Mouse (Mus musculus): ENCODE data around the gene Gria1. TPM values are rescaled to one million over a fixed set of nuclear protein-coding genes. Genes with fewer than 3 reads are reported as not detected.

The Gria1 gene
- total and polyA plus RNA-seq, 2 experiments from 2014 or later = 61.8 to 76.1 TPM

- ATAC-seq (ENCODE audit: low FRiP score) = no peak
- no peaks in the 10 kb centered on the region for H3K36me3 ChIP-seq (ENCODE audit: insufficient read depth, low read length)
- H3K9ac ChIP-seq (replicated peaks; ENCODE audit: low read length, poor library complexity, severe bottlenecking) = peak overlapping the region; percentile 60; the same call in 1 of the 2 replicates
- peak overlapping the region; percentile 70 for H3K4me2 ChIP-seq (ENCODE audit: low read depth, low read length, poor library complexity, severe bottlenecking)
- no peaks in the 10 kb centered on the region for H3K27me3 ChIP-seq (ENCODE audit: insufficient read depth, low read length)
- no peak overlapping the region for H3K27ac ChIP-seq (ENCODE audit: low read depth, low read length)
- peak overlapping the region; percentile 55 for H3K4me3 ChIP-seq (ENCODE audit: low read depth, low read length)
- no peak for DNase-seq (ENCODE audit: low spot score)
- H3K4me1 ChIP-seq (ENCODE audit: insufficient read depth, low read length) = 0 out of 2 replicates have a peak, but pooled peaks cover 6% of the 10 kb centered on the region
- WGBS = 54% methylated on average over 9 of the region's 9 CpGs
- TF ChIP-seq CTCF (IDR thresholded peaks at IDR 0.05) = no peak
- H3K9me3 ChIP-seq (ENCODE audit: low read length) = no peaks in the 10 kb centered on the region
Observed at GRCm38 (mm10) chr11:57013464-57014190, 2.4 kb downstream of the Gria1 start.

GRCm38 (mm10) chr11:57014396-57014795 is 3.2 kb downstream of the Gria1 start:
- no peaks in the 10 kb centered on the region for H3K36me3 ChIP-seq (ENCODE audit: insufficient read depth, low read length)
- H3K4me3 ChIP-seq (ENCODE audit: low read depth, low read length) = peak overlapping the region; percentile 55
- no peak overlapping the region for H3K27ac ChIP-seq (ENCODE audit: low read depth, low read length)
- H3K9ac ChIP-seq (replicated peaks; ENCODE audit: low read length, poor library complexity, severe bottlenecking) = no peak overlapping the region
- H3K27me3 ChIP-seq (ENCODE audit: insufficient read depth, low read length) = no peaks in the 10 kb centered on the region
- TF ChIP-seq CTCF (IDR thresholded peaks at IDR 0.05) = no peak
- 49% methylated on average over 5 of the region's 6 CpGs for WGBS
- H3K4me1 ChIP-seq (ENCODE audit: insufficient read depth, low read length) = 0 out of 2 replicates have a peak, but pooled peaks cover 6% of the 10 kb centered on the region
- no peak for DNase-seq (ENCODE audit: low spot score)
- ATAC-seq (ENCODE audit: low FRiP score) = no peak
- peak overlapping the region; percentile 70 for H3K4me2 ChIP-seq (ENCODE audit: low read depth, low read length, poor library complexity, severe bottlenecking)
- no peaks in the 10 kb centered on the region for H3K9me3 ChIP-seq (ENCODE audit: low read length)

GRCm38 (mm10) chr11:57018536-57018935 is 7.3 kb downstream of the Gria1 start:
- WGBS = 60% methylated on average over 4 of the region's 4 CpGs
- DNase-seq (ENCODE audit: low spot score) = peak; percentile 44
- peak; percentile 79 for TF ChIP-seq CTCF (IDR thresholded peaks at IDR 0.05)

GRCm38 (mm10) chr11:57022400-57022799 is 11.2 kb downstream of the Gria1 start:
- no peaks in the 10 kb centered on the region for H3K36me3 ChIP-seq (ENCODE audit: insufficient read depth, low read length)
- H3K27ac ChIP-seq (ENCODE audit: low read depth, low read length) = no peak overlapping the region
- DNase-seq (ENCODE audit: low spot score) (no peak), ATAC-seq (ENCODE audit: low FRiP score) (no peak)
- H3K9ac ChIP-seq (replicated peaks; ENCODE audit: low read length, poor library complexity, severe bottlenecking) = no peak overlapping the region
- no peak overlapping the region for H3K4me3 ChIP-seq (ENCODE audit: low read depth, low read length)
- H3K9me3 ChIP-seq (ENCODE audit: low read length) = no peaks in the 10 kb centered on the region
- no peaks in the 10 kb centered on the region for H3K27me3 ChIP-seq (ENCODE audit: insufficient read depth, low read length)
- no peak overlapping the region for H3K4me2 ChIP-seq (ENCODE audit: low read depth, low read length, poor library complexity, severe bottlenecking)
- WGBS = 60% methylated on average over 4 of the region's 4 CpGs
- H3K4me1 ChIP-seq (ENCODE audit: insufficient read depth, low read length) = no peaks in the 10 kb centered on the region
- TF ChIP-seq CTCF (IDR thresholded peaks at IDR 0.05) = no peak

More at GRCm38 (mm10) chr11:57018536-57018935, 7.3 kb downstream of the Gria1 start:
- H3K36me3 ChIP-seq (ENCODE audit: insufficient read depth, low read length) = no peaks in the 10 kb centered on the region
- no peak overlapping the region for H3K27ac ChIP-seq (ENCODE audit: low read depth, low read length)
- H3K4me3 ChIP-seq (ENCODE audit: low read depth, low read length) = no peak overlapping the region
- no peak overlapping the region for H3K4me2 ChIP-seq (ENCODE audit: low read depth, low read length, poor library complexity, severe bottlenecking)
- no peak overlapping the region for H3K9ac ChIP-seq (replicated peaks; ENCODE audit: low read length, poor library complexity, severe bottlenecking)
- no peaks in the 10 kb centered on the region for H3K27me3 ChIP-seq (ENCODE audit: insufficient read depth, low read length)
- ATAC-seq (ENCODE audit: low FRiP score) = no peak
- no peaks in the 10 kb centered on the region for H3K9me3 ChIP-seq (ENCODE audit: low read length)
- H3K4me1 ChIP-seq (ENCODE audit: insufficient read depth, low read length) = no peaks in the 10 kb centered on the region

GRCm38 (mm10) chr11:57030448-57030847 is 19.3 kb downstream of the Gria1 start:
- no peaks in the 10 kb centered on the region for H3K9me3 ChIP-seq (ENCODE audit: low read length)
- no peak overlapping the region for H3K4me2 ChIP-seq (ENCODE audit: low read depth, low read length, poor library complexity, severe bottlenecking)
- H3K36me3 ChIP-seq (ENCODE audit: insufficient read depth, low read length) = no peaks in the 10 kb centered on the region
- WGBS = 73% methylated on average over 5 of the region's 5 CpGs
- H3K9ac ChIP-seq (replicated peaks; ENCODE audit: low read length, poor library complexity, severe bottlenecking) = no peak overlapping the region
- no peaks in the 10 kb centered on the region for H3K4me1 ChIP-seq (ENCODE audit: insufficient read depth, low read length)
- H3K27me3 ChIP-seq (ENCODE audit: insufficient read depth, low read length) = no peaks in the 10 kb centered on the region
- DNase-seq (ENCODE audit: low spot score) (peak; percentile 81), ATAC-seq (ENCODE audit: low FRiP score) (no peak)
- no peak overlapping the region for H3K4me3 ChIP-seq (ENCODE audit: low read depth, low read length)
- TF ChIP-seq CTCF (IDR thresholded peaks at IDR 0.05) = no peak
- H3K27ac ChIP-seq (ENCODE audit: low read depth, low read length) = no peak overlapping the region

- Histone ChIP-seq H3K4me3 (ENCODE audit: low read depth, low read length) (no peak overlapping the region), H3K36me3 (ENCODE audit: insufficient read depth, low read length) (no peaks in the 10 kb centered on the region), H3K27me3 (ENCODE audit: insufficient read depth, low read length) (no peaks in the 10 kb centered on the region), H3K9ac (replicated peaks; ENCODE audit: low read length, poor library complexity, severe bottlenecking) (no peak overlapping the region), H3K4me2 (ENCODE audit: low read depth, low read length, poor library complexity, severe bottlenecking) (no peak overlapping the region), H3K4me1 (ENCODE audit: insufficient read depth, low read length) (no peaks in the 10 kb centered on the region), H3K9me3 (ENCODE audit: low read length) (no peaks in the 10 kb centered on the region), H3K27ac (ENCODE audit: low read depth, low read length) (no peak overlapping the region)
- no peak for TF ChIP-seq CTCF (IDR thresholded peaks at IDR 0.05)
- WGBS = 37% methylated on average over 7 of the region's 7 CpGs
- ATAC-seq (ENCODE audit: low FRiP score) = no peak
- DNase-seq (ENCODE audit: low spot score) = no peak
Observed at GRCm38 (mm10) chr11:57038807-57039206, 27.6 kb downstream of the Gria1 start.
